10 mouse cellular contexts compared by ENCODE assay signal in genomic region chr1:71938323-71939007, GRCm38 (mm10).
A peak's percentile ranks its signal among the peaks of the same experiment; 100 is the strongest.
DNase-seq lines count a peak whose midpoint lies in the region; ATAC-seq lines count a peak whose summit lies in the region.
"Had no signal": no experiment of that assay in that cellular context is flagged by ENCODE, and none has a peak within 500 bp of the region (broad histone marks: within the 10 kb centered on the region; RNA-seq: fewer than 3 reads in every experiment).

No protein-coding gene starts in this region.

- H3K9ac ChIP-seq in heart, embryonic 12.5 days = no peak overlapping the region
- H3K9ac ChIP-seq in liver, embryonic 16.5 days (ENCODE audit: low read depth, low read length) = no peak overlapping the region
- H3K9ac ChIP-seq in neural tube, embryonic 15.5 days (replicated peaks) = no peak overlapping the region

- no peaks in the 10 kb centered on the region for H3K27me3 ChIP-seq in heart, embryonic 12.5 days (replicated peaks)
- no peaks in the 10 kb centered on the region for H3K27me3 ChIP-seq in liver, embryonic 16.5 days (ENCODE audit: control insufficient read depth, insufficient read depth, low read depth, low read length)
- no peaks in the 10 kb centered on the region for H3K27me3 ChIP-seq in neural tube, embryonic 15.5 days (replicated peaks)

- H3K4me3 ChIP-seq in heart, embryonic 12.5 days = no peak overlapping the region
- H3K4me3 ChIP-seq in liver, embryonic 16.5 days (ENCODE audit: low read depth, low read length) = no peak overlapping the region
- no peak overlapping the region for H3K4me3 ChIP-seq in neural tube, embryonic 15.5 days (replicated peaks)

- no peaks in the 10 kb centered on the region for H3K36me3 ChIP-seq in heart, embryonic 12.5 days
- no peaks in the 10 kb centered on the region for H3K36me3 ChIP-seq in liver, embryonic 16.5 days (ENCODE audit: control insufficient read depth, insufficient read depth)
- H3K36me3 ChIP-seq in neural tube, embryonic 15.5 days = no peaks in the 10 kb centered on the region

- H3K4me1 ChIP-seq in heart, embryonic 12.5 days (replicated peaks) = peaks cover 16% of the 10 kb centered on the region
- H3K4me1 ChIP-seq in liver, embryonic 16.5 days (ENCODE audit: control insufficient read depth, low read depth, low read length) = peaks cover 11% of the 10 kb centered on the region
- H3K4me1 ChIP-seq in neural tube, embryonic 15.5 days = 0 out of 2 replicates have a peak, but pooled peaks cover 4% of the 10 kb centered on the region

- WGBS in heart, embryonic 12.5 days = 45% methylated on average over 12 of the region's 12 CpGs
- 5% methylated on average over 12 of the region's 12 CpGs for WGBS in liver, embryonic 16.5 days (ENCODE audit: insufficient replicate concordance)
- WGBS in neural tube, embryonic 15.5 days = 55% methylated on average over 12 of the region's 12 CpGs

- intact Hi-C loops in left cerebral cortex, postnatal 14 days (cut with DNase I) = no loop called here

- no peak for ATAC-seq in heart, embryonic 12.5 days (ENCODE audit: insufficient number of reproducible peaks, low FRiP score)
- ATAC-seq in liver, embryonic 16.5 days (ENCODE audit: low read depth) = peak; percentile 58
- ATAC-seq in neural tube, embryonic 15.5 days (ENCODE audit: low FRiP score) = no peak

- no peaks in the 10 kb centered on the region for H3K9me3 ChIP-seq in heart, embryonic 12.5 days (replicated peaks)
- no peaks in the 10 kb centered on the region for H3K9me3 ChIP-seq in liver, embryonic 16.5 days (replicated peaks; ENCODE audit: control insufficient read depth, low read length)
- no peaks in the 10 kb centered on the region for H3K9me3 ChIP-seq in neural tube, embryonic 15.5 days (replicated peaks)

- H3K4me2 ChIP-seq in heart, embryonic 12.5 days = peak overlapping the region; percentile 47
- H3K4me2 ChIP-seq in liver, embryonic 16.5 days (ENCODE audit: low read depth, low read length) = peak overlapping the region; percentile 21
- H3K4me2 ChIP-seq in neural tube, embryonic 15.5 days = no peak overlapping the region

- no peak for DNase-seq in heart, adult 8-10 months (ENCODE audit: low spot score)
- DNase-seq in fat pad, adult 2 months (ENCODE audit: extremely low read depth, low read depth, low spot score) = peak; percentile 49
- peak; percentile 30 for DNase-seq in skeletal muscle tissue, adult 2 months (ENCODE audit: low read depth, low spot score)
- DNase-seq in spleen, adult 12 weeks (ENCODE audit: low spot score) = no peak
- no peak for DNase-seq in left cerebral cortex, postnatal 14 days (ENCODE audit: low spot score in 2 of 2)
- DNase-seq: gastrocnemius, postnatal 25 days; kidney, adult 18-20 months had no signal

- no peak overlapping the region for H3K27ac ChIP-seq in heart, embryonic 12.5 days (ENCODE audit: poor library complexity, severe bottlenecking)
- H3K27ac ChIP-seq in liver, embryonic 16.5 days (ENCODE audit: low read length) = peak overlapping the region; percentile 73
- H3K27ac ChIP-seq in neural tube, embryonic 15.5 days (replicated peaks) = no peak overlapping the region

Comparison
In these comparisons a context has a peak if more than half of its experiments do, and no peak if none do; other contexts are left out.
1. DNase-seq: peak in fat pad, adult 2 months (single experiment) and skeletal muscle tissue, adult 2 months (single experiment); none in heart, adult 8-10 months (single experiment), spleen, adult 12 weeks (single experiment) and left cerebral cortex, postnatal 14 days (0 of 2).